Mouse (Mus musculus) gastrocnemius, adult 2 months (tissue): ENCODE measurements around the gene Tmod4. TPM values are rescaled to one million over a fixed set of nuclear protein-coding genes. Genes with fewer than 3 reads are reported as not detected.
A peak's percentile ranks its signal among the peaks of the same experiment; 100 is the strongest.
"Not testable (repeated sequence)": the region's sequence is repeated elsewhere in the genome, so short reads cannot be mapped to it uniquely, and the experiment has no call there.

ENCODE experiments used
- DNase-seq: peaks from one replicate; pipeline ENCODE4 v3.0.0; 2022
- H3K27ac ChIP-seq: fragments of 200-600 bp; 2 replicates; pipeline ENCODE4 v1.8.1; 2022; ENCODE audit warnings: mild to moderate bottlenecking
- H3K4me3 ChIP-seq: fragments of 200-600 bp; 2 replicates; pipeline ENCODE4 v1.8.1; 2022; ENCODE audit warnings: mild to moderate bottlenecking, moderate library complexity
- CTCF ChIP-seq: fragments of 200-600 bp; IDR thresholded peaks from 2 replicates; pipeline ENCODE4 v1.8.1; 2022; ENCODE audit warnings: antibody characterized with exemption, mild to moderate bottlenecking, moderate library complexity
- intact Hi-C: fragments of 180-260 bp; cut with DNase I; formaldehyde crosslinking; loops from one replicate; pipeline ENCODE4 v1.15.1; 2025
- long read RNA-seq, 2 experiments: library from polyadenylated mRNA; stranded (forward); transcript quantifications; one replicate each; pipeline ENCODE4 v2.0.0; 2021
- total RNA-seq, 2 experiments: library from RNA; stranded (reverse); gene quantifications; 2 replicates each; pipeline ENCODE4 v1.2.3; 2021

Tmod4 gene
- total RNA-seq, result 100 to 1,000 TPM; 598 to 814 TPM
- long read RNA-seq, experiment 1, transcript Tmod4-201 (10 exons, 1,242 nt), result major isoform, 132 of 313 reads
- long read RNA-seq, experiment 1, transcript Tmod4-202 (10 exons, 1,260 nt), result minor isoform, 94 of 313 reads
- long read RNA-seq, experiment 1, partial matches to known transcripts, result 25 of 313 reads
- long read RNA-seq, experiment 1, other reads (novel, unspliced or antisense), result 61 of 313 reads
- long read RNA-seq, experiment 2, transcript Tmod4-202 (10 exons, 1,260 nt), result minor isoform, 128 of 400 reads
- long read RNA-seq, experiment 2, transcript Tmod4-201 (10 exons, 1,242 nt), result major isoform, 157 of 400 reads
- long read RNA-seq, experiment 2, partial matches to known transcripts, result 35 of 400 reads
- long read RNA-seq, experiment 2, other reads (novel, unspliced or antisense), result 80 of 400 reads

GRCm38 (mm10) chr3:95124246-95124645, at the start of gene Tmod4:
Gene Tmod4 (plus strand): TSS chr3:95124476.
- peak within 1 kb of the TSS; percentile 94 for H3K27ac ChIP-seq
- peak; percentile 77 for TF ChIP-seq CTCF
- H3K4me3 ChIP-seq, result peak within 1 kb of the TSS; percentile 65
- intact Hi-C loops, result no loop called here
- DNase-seq, result peak; percentile 85

GRCm38 (mm10) chr3:95088071-95088470, 36.2 kb upstream of the Tmod4 start:
- Histone ChIP-seq H3K27ac (no peak overlapping the region), H3K4me3 (no peak overlapping the region)
- no peak for TF ChIP-seq CTCF
- intact Hi-C loops, result no loop called here
- DNase-seq, result no peak

- no peak overlapping the region for H3K27ac ChIP-seq
- no peak overlapping the region for H3K4me3 ChIP-seq
- TF ChIP-seq CTCF, result no peak
- intact Hi-C loops, result no loop called here
- no peak for DNase-seq
Observed at GRCm38 (mm10) chr3:95100854-95101253, 23.4 kb upstream of the Tmod4 start.

- Histone ChIP-seq H3K27ac (peak overlapping the region; percentile 97), H3K4me3 (peak overlapping the region; percentile 99)
- no peak for TF ChIP-seq CTCF
- intact Hi-C loops, result loop anchor here (5.0 kb wide), 2 partner anchors 33 to 53 kb away; no protein-coding TSS in a partner anchor
- no peak for DNase-seq
Observed at GRCm38 (mm10) chr3:95105121-95105520, 19.2 kb upstream of the Tmod4 start.

GRCm38 (mm10) chr3:95105586-95106337, 18.5 kb upstream of the Tmod4 start:
- Histone ChIP-seq H3K4me3 (peak overlapping the region; percentile 99), H3K27ac (peak overlapping the region; percentile 97)
- no peak for DNase-seq
- TF ChIP-seq CTCF, result no peak
- intact Hi-C loops, result loop anchor here (5.0 kb wide), 2 partner anchors 33 to 53 kb away; no protein-coding TSS in a partner anchor

GRCm38 (mm10) chr3:95106338-95107117, 17.7 kb upstream of the Tmod4 start, which contains the start of gene Pip5k1a:
Gene Pip5k1a (minus strand): TSS chr3:95106930.
- no peak for TF ChIP-seq CTCF
- Histone ChIP-seq H3K27ac (peak within 1 kb of the TSS; percentile 97), H3K4me3 (peak within 1 kb of the TSS; percentile 99)
- DNase-seq, result peak; percentile 98
- intact Hi-C loops, result loop anchor here (5.0 kb wide), 2 partner anchors 34 to 54 kb away; no protein-coding TSS in a partner anchor

- H3K4me3 ChIP-seq, result peak overlapping the region; percentile 99
- DNase-seq, result not testable (repeated sequence)
- intact Hi-C loops, result loop anchor here (5.0 kb wide), 2 partner anchors 35 to 55 kb away; no protein-coding TSS in a partner anchor
- H3K27ac ChIP-seq, result peak overlapping the region; percentile 97
Observed at GRCm38 (mm10) chr3:95107308-95107707, 17.0 kb upstream of the Tmod4 start.

- intact Hi-C loops, result loop anchor here (5.0 kb wide), 2 partner anchors 36 to 56 kb away; no protein-coding TSS in a partner anchor
- TF ChIP-seq CTCF, result peak; percentile 53
- H3K27ac ChIP-seq, result peak overlapping the region; percentile 32
- H3K4me3 ChIP-seq, result no peak overlapping the region
- DNase-seq, result no peak
Observed at GRCm38 (mm10) chr3:95107898-95108297, 16.4 kb upstream of the Tmod4 start.

- peak within 1 kb of the TSS; percentile 97 for H3K27ac ChIP-seq
- DNase-seq, result peak; percentile 93
- intact Hi-C loops, result no loop called here
- TF ChIP-seq CTCF, result no peak
- H3K4me3 ChIP-seq, result peak within 1 kb of the TSS; percentile 95
Observed at GRCm38 (mm10) chr3:95110911-95111726, 13.2 kb upstream of the Tmod4 start, which contains the start of gene Vps72. Gene Vps72 (plus strand): TSS chr3:95111022.

- DNase-seq, result no peak
- peak overlapping the region; percentile 95 for H3K4me3 ChIP-seq
- intact Hi-C loops, result no loop called here
- TF ChIP-seq CTCF, result no peak
- H3K27ac ChIP-seq, result peak overlapping the region; percentile 97
Observed at GRCm38 (mm10) chr3:95112760-95113159, 11.5 kb upstream of the Tmod4 start.

GRCm38 (mm10) chr3:95117751-95118150, 6.5 kb upstream of the Tmod4 start:
- no peak overlapping the region for H3K27ac ChIP-seq
- H3K4me3 ChIP-seq, result no peak overlapping the region
- no peak for TF ChIP-seq CTCF
- DNase-seq, result no peak
- intact Hi-C loops, result no loop called here
